Mouse (Mus musculus) kidney, adult 2 months (tissue): Measurements from ENCODE around the gene Efna2. TPM values are rescaled to one million over a fixed set of nuclear protein-coding genes. Genes with fewer than 3 reads are reported as not detected.

Experiments
- DNase-seq: peaks from one replicate; pipeline ENCODE4 v3.0.0; 2021
- H3K27ac ChIP-seq: fragments of 200-500 bp; 2 replicates; pipeline ENCODE4 v1.5.1; 2012; ENCODE audit warnings: low read depth, low read length, control low read depth, inconsistent platforms; ENCODE audit not compliant: insufficient read depth
- H3K27me3 ChIP-seq: fragments of 200-500 bp; replicated peaks from 2 replicates; pipeline ENCODE4 v1.6.1; 2012; ENCODE audit warnings: mild to moderate bottlenecking, moderate library complexity, low read length, inconsistent platforms; ENCODE audit not compliant: control insufficient read depth, insufficient read depth
- H3K36me3 ChIP-seq: fragments of 200-500 bp; 2 replicates; pipeline ENCODE4 v1.6.1; 2012; ENCODE audit warnings: mild to moderate bottlenecking, moderate library complexity, low read length, inconsistent platforms; ENCODE audit not compliant: control insufficient read depth, insufficient read depth
- H3K4me1 ChIP-seq: fragments of 200-500 bp; 2 replicates; pipeline ENCODE4 v1.6.1; 2011; ENCODE audit warnings: low read length; ENCODE audit not compliant: control insufficient read depth, insufficient read depth
- H3K4me3 ChIP-seq: fragments of 200-500 bp; 2 replicates; pipeline ENCODE4 v1.5.1; 2011; ENCODE audit warnings: mild to moderate bottlenecking, low read depth, low read length, control low read depth; ENCODE audit not compliant: insufficient read depth
- CTCF ChIP-seq: fragments of 200-500 bp; conservative IDR thresholded peaks from 2 replicates; pipeline ENCODE4 v1.5.1; 2011; ENCODE audit warnings: low read depth, mild to moderate bottlenecking, control low read depth, low read length, moderate library complexity, mixed read lengths; ENCODE audit not compliant: insufficient read depth, insufficient read length
- POLR2A ChIP-seq: fragments of 200-500 bp; IDR thresholded peaks from one replicate; pipeline ENCODE4 v1.6.1; 2011; ENCODE audit warnings: low read depth, low read length, control low read depth
- WGBS: fragments of 180-500 bp; shearing (Covaris S2); methylation state at CpG from one replicate; pipeline ENCODE4 v1.1.7; 2018; 5-methylcytosine and 5-hydroxymethylcytosine counted together
- polyA plus RNA-seq: library from polyadenylated mRNA; depleted of rRNA; stranded (reverse); fragments of >200 nt; gene quantifications from 2 replicates; pipeline ENCODE4 v1.2.3, GENCODE M21; 2012

Efna2 gene
- polyA plus RNA-seq, 1 experiment, result 1.5 TPM

GRCm38 (mm10) chr10:80157141-80157929, 21.9 kb upstream of the Efna2 start:
- Histone ChIP-seq H3K27ac (peak overlapping the region; percentile 30), H3K4me3 (no peak overlapping the region), H3K4me1 (peaks cover 58% of the 10 kb centered on the region), H3K36me3 (peaks cover 18% of the 10 kb centered on the region), H3K27me3 (no peaks in the 10 kb centered on the region)
- TF ChIP-seq CTCF, result no peak
- TF ChIP-seq POLR2A, result no peak
- peak; percentile 14 for DNase-seq
- WGBS, result 49% methylated on average over 15 of the region's 15 CpGs

GRCm38 (mm10) chr10:80158307-80158986, 20.8 kb upstream of the Efna2 start:
- Histone ChIP-seq H3K4me1 (peaks cover 48% of the 10 kb centered on the region), H3K27ac (peak overlapping the region; percentile 93), H3K36me3 (peaks cover 18% of the 10 kb centered on the region), H3K4me3 (no peak overlapping the region), H3K27me3 (no peaks in the 10 kb centered on the region)
- TF ChIP-seq POLR2A (peak; percentile 63), CTCF (no peak)
- WGBS, result 3% methylated on average over 18 of the region's 18 CpGs
- peak; percentile 86 for DNase-seq

DNA sequence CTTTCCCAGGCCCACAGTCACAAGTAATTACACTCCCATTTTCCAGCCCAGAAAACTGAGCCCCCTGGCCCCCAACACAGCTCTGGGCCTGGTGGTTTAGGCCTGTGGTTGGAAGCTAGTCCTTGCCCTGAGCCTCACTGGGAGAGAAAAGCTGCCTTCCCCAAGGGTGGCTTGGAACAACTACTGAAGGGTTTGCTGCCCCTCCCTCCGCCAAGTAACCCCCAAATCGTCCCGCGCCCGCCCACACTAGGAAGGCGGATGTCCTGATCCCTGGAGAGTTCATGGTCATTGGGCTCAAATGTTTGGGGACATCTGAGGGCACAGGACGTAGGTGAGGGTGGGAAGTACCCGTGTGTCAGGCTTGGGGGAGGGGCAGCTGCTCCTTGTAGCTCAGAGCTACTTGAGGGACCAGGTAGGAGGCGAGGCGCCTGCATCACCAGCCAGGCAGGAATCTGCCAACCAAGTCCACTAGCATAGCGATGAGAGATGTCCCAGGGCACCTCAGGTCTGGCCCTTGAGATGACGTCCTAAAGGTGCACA, 20.2 kb upstream of the Efna2 start:
- DNase-seq, result peak; percentile 63
- 12% methylated on average over 12 of the region's 12 CpGs for WGBS
- Histone ChIP-seq H3K4me1 (peaks cover 48% of the 10 kb centered on the region), H3K27ac (peak overlapping the region; percentile 93), H3K27me3 (no peaks in the 10 kb centered on the region), H3K4me3 (peak overlapping the region; percentile 29), H3K36me3 (peaks cover 15% of the 10 kb centered on the region)
- TF ChIP-seq POLR2A (peak; percentile 1), CTCF (no peak)

DNA sequence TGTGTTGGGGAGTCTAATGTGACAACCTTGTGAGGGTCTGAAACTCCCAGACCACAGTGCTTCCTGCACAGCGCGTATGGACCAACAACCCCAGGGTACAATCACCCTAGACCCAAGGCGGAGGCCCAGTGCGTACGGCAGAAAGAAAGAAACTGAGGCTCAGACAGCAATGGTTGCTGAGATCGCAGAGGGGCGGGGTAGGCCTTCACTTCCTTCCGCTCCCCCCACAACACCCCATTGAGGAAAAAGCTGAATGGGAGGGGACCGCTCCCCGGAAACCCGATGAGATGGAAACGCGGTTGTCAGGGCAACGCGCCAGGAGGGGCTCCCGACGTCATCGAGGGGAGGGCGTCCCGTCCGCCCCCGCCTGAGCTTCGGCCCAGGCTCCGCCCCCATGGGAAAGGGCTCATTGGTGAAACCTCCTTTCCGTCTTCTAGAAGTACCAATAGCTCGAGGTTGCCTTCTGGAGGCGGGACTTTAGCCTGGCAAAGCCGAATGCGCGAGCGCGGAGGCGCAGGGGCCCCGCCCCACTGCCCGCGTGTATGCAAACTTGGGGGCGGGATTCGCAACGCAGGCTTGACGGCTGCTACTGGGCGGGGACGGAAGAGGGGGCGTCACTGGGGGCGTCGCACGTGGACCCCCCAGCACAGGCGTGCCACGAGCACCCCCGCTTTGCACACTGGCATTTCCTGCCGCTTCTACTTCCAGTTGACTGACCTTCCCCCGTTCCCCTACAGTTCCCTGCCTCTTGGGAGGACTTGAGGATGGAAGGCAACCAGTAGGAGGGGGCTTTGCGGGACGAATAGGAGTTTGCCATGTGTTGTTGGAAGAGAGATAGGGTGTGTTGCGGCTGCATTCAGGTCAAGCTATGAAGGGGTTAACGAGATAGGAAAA, 19.5 kb upstream of the Efna2 start:
- H3K36me3 ChIP-seq, result peaks cover 8% of the 10 kb centered on the region; the same call in 1 of the 2 replicates
- H3K4me1 ChIP-seq, result peaks cover 43% of the 10 kb centered on the region
- no peaks in the 10 kb centered on the region for H3K27me3 ChIP-seq
- peak overlapping the region; percentile 29 for H3K4me3 ChIP-seq
- TF ChIP-seq POLR2A, result no peak
- TF ChIP-seq CTCF, result no peak
- DNase-seq, result peak; percentile 99
- peak overlapping the region; percentile 97 for H3K27ac ChIP-seq
- WGBS, result under 1% methylated on average over 55 of the region's 55 CpGs

- Histone ChIP-seq H3K27me3 (no peaks in the 10 kb centered on the region), H3K36me3 (peaks cover 4% of the 10 kb centered on the region; the same call in 1 of the 2 replicates), H3K27ac (peak overlapping the region; percentile 97), H3K4me3 (peak overlapping the region; percentile 30), H3K4me1 (peaks cover 37% of the 10 kb centered on the region)
- TF ChIP-seq CTCF, result no peak
- TF ChIP-seq POLR2A, result no peak
- 1% methylated on average over 33 of the region's 33 CpGs for WGBS
- DNase-seq, result peak; percentile 99
Observed at GRCm38 (mm10) chr10:80160455-80161371, 18.6 kb upstream of the Efna2 start.

DNA sequence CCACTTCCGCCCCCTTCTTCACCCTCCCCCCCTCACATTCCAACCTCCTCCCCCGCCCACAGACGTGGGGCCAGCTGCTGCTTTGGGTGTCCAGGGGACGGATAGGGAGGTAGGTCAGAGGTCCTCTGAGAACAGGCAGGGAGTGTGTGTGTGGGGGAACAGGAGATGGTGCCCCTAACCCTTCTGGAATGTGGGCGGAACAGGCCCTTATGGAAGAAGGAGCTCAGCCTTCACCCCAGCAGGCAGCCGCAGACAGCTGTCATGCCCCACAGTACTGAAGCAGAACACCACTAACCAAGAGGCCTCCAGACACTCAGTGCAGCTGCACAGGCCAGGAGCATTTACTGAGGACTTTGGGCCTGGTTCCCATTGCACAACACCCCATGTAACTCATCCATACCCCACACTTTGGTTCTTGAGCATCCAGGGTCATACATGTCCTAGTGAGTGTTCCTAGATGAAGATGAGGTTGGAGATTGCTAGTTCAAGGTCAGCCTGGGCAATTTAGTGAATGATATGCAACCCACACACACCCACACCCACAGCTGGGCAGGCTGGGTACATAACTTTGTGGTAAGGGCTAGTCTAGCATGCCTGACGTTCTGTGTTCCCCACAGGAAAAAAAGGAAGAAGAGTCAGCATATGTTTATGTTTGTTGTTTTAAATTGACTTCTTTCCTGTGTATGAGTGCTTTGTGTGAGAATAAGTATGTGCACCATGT, 17.6 kb upstream of the Efna2 start:
- Histone ChIP-seq H3K4me1 (peaks cover 34% of the 10 kb centered on the region), H3K27me3 (no peaks in the 10 kb centered on the region), H3K36me3 (peaks cover 2% of the 10 kb centered on the region; the same call in 1 of the 2 replicates), H3K27ac (peak overlapping the region; percentile 85), H3K4me3 (no peak overlapping the region)
- DNase-seq, result peak; percentile 70
- WGBS, result 9% methylated on average over 7 of the region's 7 CpGs
- no peak for TF ChIP-seq CTCF
- no peak for TF ChIP-seq POLR2A
